Mouse (Mus musculus) MEL (cell line): ENCODE data around the gene Naa25.

ENCODE experiments used
- CHD2 ChIP-seq: IDR thresholded peaks from 2 replicates; pipeline ENCODE4 v1.6.1; 2011; ENCODE audit warnings: low read length, improper control_type of control experiment
- CTCF ChIP-seq, 3 experiments: IDR thresholded peaks in 2 of 3; conservative IDR thresholded peaks in 1 of 3; 2 replicates each; pipeline ENCODE4 v1.5.1; 2011 to 2012; ENCODE audit warnings: low read length in 3 of 3, low read depth in 2 of 3, mild to moderate bottlenecking in 2 of 3, improper control_type of control experiment in 1 of 3, inconsistent platforms in 1 of 3, mixed read lengths in 1 of 3, moderate library complexity in 1 of 3; ENCODE audit not compliant: control insufficient read depth in 1 of 3, insufficient read depth in 1 of 3, poor library complexity in 1 of 3, severe bottlenecking in 1 of 3
- E2F4 ChIP-seq: IDR thresholded peaks from 2 replicates; pipeline ENCODE4 v1.6.1; 2011; ENCODE audit warnings: low read depth, low read length, improper control_type of control experiment, borderline replicate concordance
- EP300 ChIP-seq, 2 experiments: IDR thresholded peaks; 2 replicates each; pipeline ENCODE4 v1.6.1; 2011; ENCODE audit warnings: improper control_type of control experiment in 2 of 2, low read length in 2 of 2, low read depth in 1 of 2, mild to moderate bottlenecking in 1 of 2
- HCFC1 ChIP-seq: IDR thresholded peaks from 2 replicates; pipeline ENCODE4 v1.6.1; 2012; ENCODE audit warnings: low read depth, mild to moderate bottlenecking, inconsistent platforms, low read length, improper control_type of control experiment, moderate library complexity
- POLR2A ChIP-seq, 2 experiments: IDR thresholded peaks; 2 replicates each; pipeline ENCODE4 v1.6.1; 2011 to 2012; ENCODE audit warnings: low read length in 2 of 2, mild to moderate bottlenecking in 2 of 2, control low read depth in 1 of 2, improper control_type of control experiment in 1 of 2, low read depth in 1 of 2, moderate library complexity in 1 of 2; ENCODE audit not compliant: control insufficient read depth in 1 of 2, insufficient read depth in 1 of 2, poor library complexity in 1 of 2
- SIN3A ChIP-seq: IDR thresholded peaks from 2 replicates; pipeline ENCODE4 v1.6.1; 2012; ENCODE audit warnings: low read length, improper control_type of control experiment, inconsistent platforms
- UBTF ChIP-seq: IDR thresholded peaks from 2 replicates; pipeline ENCODE4 v1.6.1; 2012; ENCODE audit warnings: low read depth, mild to moderate bottlenecking, inconsistent platforms, low read length, improper control_type of control experiment, moderate library complexity, borderline replicate concordance; ENCODE audit not compliant: insufficient read depth
- USF1 ChIP-seq: IDR thresholded peaks from 2 replicates; pipeline ENCODE4 v1.6.1; 2014; ENCODE audit warnings: low read depth, mild to moderate bottlenecking, inconsistent platforms, low read length, improper control_type of control experiment, moderate library complexity

GRCm38 (mm10) chr5:121387126-121387525 lies 10.6 kb upstream of the Naa25 start:
- TF ChIP-seq CTCF (IDR thresholded peaks at IDR 0.05 in 2 of 3, conservative IDR thresholded peaks at IDR 0.05 in 1 of 3; ENCODE audit: control insufficient read depth in 1 of 3, insufficient read depth in 1 of 3, low read depth in 2 of 3, low read length in 3 of 3, poor library complexity in 1 of 3, severe bottlenecking in 1 of 3) (no peak), USF1 (no peak), E2F4 (no peak), POLR2A (IDR thresholded peaks at IDR 0.05; ENCODE audit: control insufficient read depth in 1 of 2, insufficient read depth in 1 of 2, low read depth in 1 of 2, low read length in 2 of 2, poor library complexity in 1 of 2) (no peak), HCFC1 (no peak), EP300 (IDR thresholded peaks at IDR 0.05; ENCODE audit: low read depth in 1 of 2, low read length in 2 of 2) (no peak), UBTF (no peak), CHD2 (no peak), SIN3A (no peak)
